Mouse (Mus musculus): ENCODE results near the gene Gjb6.

GRCm38 (mm10) chr14:57084180-57084668, 49.2 kb downstream of the Gjb6 start:
- TF ChIP-seq ETS1 (conservative IDR thresholded peaks at IDR 0.05; ENCODE audit: low read depth, low read length), result no peak
- TF ChIP-seq CTCF (conservative IDR thresholded peaks at IDR 0.05 in 1 of 2, IDR thresholded peaks at IDR 0.05 in 1 of 2; ENCODE audit: low read depth in 2 of 2, low read length in 2 of 2), result no peak
- TF ChIP-seq MAZ (IDR thresholded peaks at IDR 0.05; ENCODE audit: low read depth, low read length), result no peak
- no peak for TF ChIP-seq USF2 (conservative IDR thresholded peaks at IDR 0.05; ENCODE audit: low read depth, low read length)
- no peak for TF ChIP-seq CHD2 (IDR thresholded peaks at IDR 0.05; ENCODE audit: low read length)
- no peak for TF ChIP-seq POLR2A (IDR thresholded peaks at IDR 0.05; ENCODE audit: low read depth, low read length)
- no peak for TF ChIP-seq RCOR1 (conservative IDR thresholded peaks at IDR 0.05; ENCODE audit: low read depth, low read length)
- TF ChIP-seq KAT2A (IDR thresholded peaks at IDR 0.05; ENCODE audit: insufficient replicate concordance, low read length), result no peak
- no peak for TF ChIP-seq JUND (conservative IDR thresholded peaks at IDR 0.05; ENCODE audit: low read depth, low read length)
- no peak for TF ChIP-seq USF1 (IDR thresholded peaks at IDR 0.05; ENCODE audit: low read depth, low read length)
- no peak for TF ChIP-seq MAFK (IDR thresholded peaks at IDR 0.05; ENCODE audit: insufficient replicate concordance, low read length)
- TF ChIP-seq NELFE (IDR thresholded peaks at IDR 0.05; ENCODE audit: low read depth, low read length), result no peak

Data from CH12.LX (cell line).